Mouse (Mus musculus) hematopoietic stem cell, adult 5-6 weeks (primary cell): ENCODE data around the gene Pard6b. TPM values are rescaled to one million over a fixed set of nuclear protein-coding genes. Genes with fewer than 3 reads are reported as not detected.
A peak's percentile ranks its signal among the peaks of the same experiment; 100 is the strongest.
"Not testable (repeated sequence)": the region's sequence is repeated elsewhere in the genome, so short reads cannot be mapped to it uniquely, and the experiment has no call there.

ENCODE experiments used
- ATAC-seq, 2 experiments: fragments of 125-278 bp in 1 of 2; replicated peaks in 1 of 2; 2 replicates each; pipeline ENCODE4 v1.8.0; 2016 to 2017; ENCODE audit warnings: inconsistent platforms in 2 of 2, mild to moderate bottlenecking in 2 of 2, moderate number of reproducible peaks in 2 of 2, low read depth in 1 of 2, moderate TSS enrichment in 1 of 2; ENCODE audit not compliant: low FRiP score in 2 of 2, poor library complexity in 2 of 2, severe bottlenecking in 2 of 2, insufficient read depth in 1 of 2, low TSS enrichment in 1 of 2
- total RNA-seq: library from RNA; stranded (forward); fragments of 172-1452, 232-1000 nt; gene quantifications from 2 replicates; pipeline ENCODE4 v1.2.3, GENCODE M21; 2017

Pard6b gene
- total RNA-seq, 1 experiment from 2014 or later = 3.7 TPM

GRCm38 (mm10) chr2:168056666-168056933, 24.2 kb upstream of the Pard6b start:
- ATAC-seq = no peak

GRCm38 (mm10) chr2:168057876-168058275, 22.9 kb upstream of the Pard6b start:
- ATAC-seq = not testable (repeated sequence)

GRCm38 (mm10) chr2:168058488-168059199, 22.2 kb upstream of the Pard6b start:
- ATAC-seq = no peak

GRCm38 (mm10) chr2:168059200-168059790, 21.5 kb upstream of the Pard6b start:
- no peak for ATAC-seq

- no peak for ATAC-seq
Observed at GRCm38 (mm10) chr2:168063712-168064111, 17.1 kb upstream of the Pard6b start.

GRCm38 (mm10) chr2:168065511-168065910, 15.3 kb upstream of the Pard6b start:
- ATAC-seq = peak; percentile 69 to 77

- no peak for ATAC-seq
Observed at GRCm38 (mm10) chr2:168066783-168067182, 14.0 kb upstream of the Pard6b start.

GRCm38 (mm10) chr2:168070425-168070824, 10.4 kb upstream of the Pard6b start:
- ATAC-seq = no peak

GRCm38 (mm10) chr2:168072436-168073131, 8.2 kb upstream of the Pard6b start:
- no peak for ATAC-seq

GRCm38 (mm10) chr2:168073722-168074121, 7.1 kb upstream of the Pard6b start:
- ATAC-seq = no peak

- no peak for ATAC-seq
Observed at GRCm38 (mm10) chr2:168074457-168074856, 6.3 kb upstream of the Pard6b start.

- ATAC-seq = no peak
Observed at GRCm38 (mm10) chr2:168076840-168077576, 3.8 kb upstream of the Pard6b start.

GRCm38 (mm10) chr2:168078107-168078830, 2.5 kb upstream of the Pard6b start:
- no peak for ATAC-seq

GRCm38 (mm10) chr2:168081299-168081932, 612 bp downstream of the Pard6b start:
- ATAC-seq = no peak

GRCm38 (mm10) chr2:168081933-168082306, 1.1 kb downstream of the Pard6b start:
- ATAC-seq = no peak

- ATAC-seq = no peak
Observed at GRCm38 (mm10) chr2:168083593-168083992, 2.8 kb downstream of the Pard6b start.

- no peak for ATAC-seq
Observed at GRCm38 (mm10) chr2:168084228-168084627, 3.4 kb downstream of the Pard6b start.
